Mouse (Mus musculus): ENCODE measurements around the gene Cdh12. TPM values are rescaled to one million over a fixed set of nuclear protein-coding genes. Genes with fewer than 3 reads are reported as not detected.
A peak's percentile ranks its signal among the peaks of the same experiment; 100 is the strongest.
"Not testable (repeated sequence)": the region's sequence is repeated elsewhere in the genome, so short reads cannot be mapped to it uniquely, and the experiment has no call there.

Gene Cdh12
- polyA plus RNA-seq, 1 experiment, result not detected

GRCm38 (mm10) chr15:20591599-20591998 lies 142.5 kb downstream of the Cdh12 start:
- no peaks in the 10 kb centered on the region for H3K36me3 ChIP-seq (ENCODE audit: control insufficient read depth, insufficient read depth)
- no peaks in the 10 kb centered on the region for H3K27me3 ChIP-seq (ENCODE audit: control insufficient read depth, insufficient read depth, insufficient read length)
- no peaks in the 10 kb centered on the region for H3K79me3 ChIP-seq (ENCODE audit: low read depth)
- no peak overlapping the region for H3K4me3 ChIP-seq (ENCODE audit: insufficient read depth, poor library complexity, severe bottlenecking)
- no peak for TF ChIP-seq FOSL1 (IDR thresholded peaks at IDR 0.05; ENCODE audit: insufficient read depth, low read length, poor library complexity, severe bottlenecking)
- no peak for TF ChIP-seq MAX (IDR thresholded peaks at IDR 0.05)
- TF ChIP-seq MYOD1 (IDR thresholded peaks at IDR 0.05; ENCODE audit: control insufficient read depth, insufficient read length, low read depth), result no peak
- TF ChIP-seq USF1 (IDR thresholded peaks at IDR 0.05; ENCODE audit: low read depth), result no peak
- no peak for TF ChIP-seq MYOG (IDR thresholded peaks at IDR 0.05; ENCODE audit: control insufficient read depth, extremely low read depth, insufficient read length)
- no peak for TF ChIP-seq CTCF (IDR thresholded peaks at IDR 0.05; ENCODE audit: control insufficient read depth, insufficient read depth, insufficient read length)
- TF ChIP-seq CEBPB (IDR thresholded peaks at IDR 0.05; ENCODE audit: low read depth), result no peak
- H3K79me2 ChIP-seq (ENCODE audit: control insufficient read depth, insufficient read depth), result no peaks in the 10 kb centered on the region
- H3ac ChIP-seq (ENCODE audit: control insufficient read depth, insufficient read length, low read depth), result no peak overlapping the region

- H3K79me3 ChIP-seq (ENCODE audit: low read depth); H3K36me3 ChIP-seq (ENCODE audit: control insufficient read depth, insufficient read depth); H3K4me3 ChIP-seq (ENCODE audit: insufficient read depth, poor library complexity, severe bottlenecking); H3K79me2 ChIP-seq (ENCODE audit: control insufficient read depth, insufficient read depth); H3ac ChIP-seq (ENCODE audit: control insufficient read depth, insufficient read length, low read depth); H3K27me3 ChIP-seq (ENCODE audit: control insufficient read depth, insufficient read depth, insufficient read length): not testable (repeated sequence)
Measured at GRCm38 (mm10) chr15:20605751-20606150, 156.7 kb downstream of the Cdh12 start.

GRCm38 (mm10) chr15:20634593-20634992 lies 185.5 kb downstream of the Cdh12 start:
- no peaks in the 10 kb centered on the region for H3K27me3 ChIP-seq (ENCODE audit: control insufficient read depth, insufficient read depth, insufficient read length)
- no peak for TF ChIP-seq CEBPB (IDR thresholded peaks at IDR 0.05; ENCODE audit: low read depth)
- TF ChIP-seq MAX (IDR thresholded peaks at IDR 0.05), result no peak
- TF ChIP-seq USF1 (IDR thresholded peaks at IDR 0.05; ENCODE audit: low read depth), result no peak
- no peak for TF ChIP-seq CTCF (IDR thresholded peaks at IDR 0.05; ENCODE audit: control insufficient read depth, insufficient read depth, insufficient read length)
- no peak for TF ChIP-seq MYOG (IDR thresholded peaks at IDR 0.05; ENCODE audit: control insufficient read depth, extremely low read depth, insufficient read length)
- no peak for TF ChIP-seq MYOD1 (IDR thresholded peaks at IDR 0.05; ENCODE audit: control insufficient read depth, insufficient read length, low read depth)
- no peak for TF ChIP-seq FOSL1 (IDR thresholded peaks at IDR 0.05; ENCODE audit: insufficient read depth, low read length, poor library complexity, severe bottlenecking)
- no peaks in the 10 kb centered on the region for H3K79me3 ChIP-seq (ENCODE audit: low read depth)
- no peaks in the 10 kb centered on the region for H3K36me3 ChIP-seq (ENCODE audit: control insufficient read depth, insufficient read depth)
- H3K4me3 ChIP-seq (ENCODE audit: insufficient read depth, poor library complexity, severe bottlenecking), result no peak overlapping the region
- no peak overlapping the region for H3ac ChIP-seq (ENCODE audit: control insufficient read depth, insufficient read length, low read depth)
- H3K79me2 ChIP-seq (ENCODE audit: control insufficient read depth, insufficient read depth), result no peaks in the 10 kb centered on the region

GRCm38 (mm10) chr15:20639155-20639554 lies 190.1 kb downstream of the Cdh12 start:
- H3K4me3 ChIP-seq (ENCODE audit: insufficient read depth, poor library complexity, severe bottlenecking), result no peak overlapping the region
- no peaks in the 10 kb centered on the region for H3K79me3 ChIP-seq (ENCODE audit: low read depth)
- H3K36me3 ChIP-seq (ENCODE audit: control insufficient read depth, insufficient read depth), result no peaks in the 10 kb centered on the region
- no peaks in the 10 kb centered on the region for H3K27me3 ChIP-seq (ENCODE audit: control insufficient read depth, insufficient read depth, insufficient read length)
- no peak overlapping the region for H3ac ChIP-seq (ENCODE audit: control insufficient read depth, insufficient read length, low read depth)
- H3K79me2 ChIP-seq (ENCODE audit: control insufficient read depth, insufficient read depth), result no peaks in the 10 kb centered on the region
- no peak for TF ChIP-seq CTCF (IDR thresholded peaks at IDR 0.05; ENCODE audit: control insufficient read depth, insufficient read depth, insufficient read length)
- TF ChIP-seq FOSL1 (IDR thresholded peaks at IDR 0.05; ENCODE audit: insufficient read depth, low read length, poor library complexity, severe bottlenecking), result no peak
- no peak for TF ChIP-seq MYOD1 (IDR thresholded peaks at IDR 0.05; ENCODE audit: control insufficient read depth, insufficient read length, low read depth)
- TF ChIP-seq USF1 (IDR thresholded peaks at IDR 0.05; ENCODE audit: low read depth), result no peak
- TF ChIP-seq CEBPB (IDR thresholded peaks at IDR 0.05; ENCODE audit: low read depth), result no peak

- Histone ChIP-seq H3K79me2 (ENCODE audit: control insufficient read depth, insufficient read depth) (no peaks in the 10 kb centered on the region), H3K79me3 (ENCODE audit: low read depth) (no peaks in the 10 kb centered on the region), H3K27me3 (ENCODE audit: control insufficient read depth, insufficient read depth, insufficient read length) (no peaks in the 10 kb centered on the region), H3K36me3 (ENCODE audit: control insufficient read depth, insufficient read depth) (no peaks in the 10 kb centered on the region), H3ac (ENCODE audit: control insufficient read depth, insufficient read length, low read depth) (no peak overlapping the region), H3K4me3 (ENCODE audit: insufficient read depth, poor library complexity, severe bottlenecking) (no peak overlapping the region)
- TF ChIP-seq CEBPB (IDR thresholded peaks at IDR 0.05; ENCODE audit: low read depth) (peak; percentile 99), FOSL1 (IDR thresholded peaks at IDR 0.05; ENCODE audit: insufficient read depth, low read length, poor library complexity, severe bottlenecking) (peak; percentile 76), MAX (IDR thresholded peaks at IDR 0.05) (no peak)
Measured at GRCm38 (mm10) chr15:20642905-20643414, 193.9 kb downstream of the Cdh12 start.

GRCm38 (mm10) chr15:20660221-20660620 lies 211.2 kb downstream of the Cdh12 start:
- H3K27me3 ChIP-seq (ENCODE audit: control insufficient read depth, insufficient read depth, insufficient read length), result no peaks in the 10 kb centered on the region
- no peaks in the 10 kb centered on the region for H3K79me2 ChIP-seq (ENCODE audit: control insufficient read depth, insufficient read depth)
- H3K36me3 ChIP-seq (ENCODE audit: control insufficient read depth, insufficient read depth), result no peaks in the 10 kb centered on the region
- no peak for TF ChIP-seq CTCF (IDR thresholded peaks at IDR 0.05; ENCODE audit: control insufficient read depth, insufficient read depth, insufficient read length)
- TF ChIP-seq FOSL1 (IDR thresholded peaks at IDR 0.05; ENCODE audit: insufficient read depth, low read length, poor library complexity, severe bottlenecking), result no peak
- no peak for TF ChIP-seq MYOD1 (IDR thresholded peaks at IDR 0.05; ENCODE audit: control insufficient read depth, insufficient read length, low read depth)
- TF ChIP-seq USF1 (IDR thresholded peaks at IDR 0.05; ENCODE audit: low read depth), result no peak
- no peak for TF ChIP-seq MAX (IDR thresholded peaks at IDR 0.05)
- TF ChIP-seq CEBPB (IDR thresholded peaks at IDR 0.05; ENCODE audit: low read depth), result no peak
- TF ChIP-seq MYOG (IDR thresholded peaks at IDR 0.05; ENCODE audit: control insufficient read depth, extremely low read depth, insufficient read length), result no peak
- no peaks in the 10 kb centered on the region for H3K79me3 ChIP-seq (ENCODE audit: low read depth)
- no peak overlapping the region for H3K4me3 ChIP-seq (ENCODE audit: insufficient read depth, poor library complexity, severe bottlenecking)
- no peak overlapping the region for H3ac ChIP-seq (ENCODE audit: control insufficient read depth, insufficient read length, low read depth)

Measured in C2C12 (cell line).